Mouse (Mus musculus) heart, adult 11 months (tissue): Measurements from ENCODE around the gene Arl8b.

ENCODE experiments used
- DNase-seq: peaks from one replicate; pipeline ENCODE4 v3.0.0; 2022

The Arl8b gene

DNA sequence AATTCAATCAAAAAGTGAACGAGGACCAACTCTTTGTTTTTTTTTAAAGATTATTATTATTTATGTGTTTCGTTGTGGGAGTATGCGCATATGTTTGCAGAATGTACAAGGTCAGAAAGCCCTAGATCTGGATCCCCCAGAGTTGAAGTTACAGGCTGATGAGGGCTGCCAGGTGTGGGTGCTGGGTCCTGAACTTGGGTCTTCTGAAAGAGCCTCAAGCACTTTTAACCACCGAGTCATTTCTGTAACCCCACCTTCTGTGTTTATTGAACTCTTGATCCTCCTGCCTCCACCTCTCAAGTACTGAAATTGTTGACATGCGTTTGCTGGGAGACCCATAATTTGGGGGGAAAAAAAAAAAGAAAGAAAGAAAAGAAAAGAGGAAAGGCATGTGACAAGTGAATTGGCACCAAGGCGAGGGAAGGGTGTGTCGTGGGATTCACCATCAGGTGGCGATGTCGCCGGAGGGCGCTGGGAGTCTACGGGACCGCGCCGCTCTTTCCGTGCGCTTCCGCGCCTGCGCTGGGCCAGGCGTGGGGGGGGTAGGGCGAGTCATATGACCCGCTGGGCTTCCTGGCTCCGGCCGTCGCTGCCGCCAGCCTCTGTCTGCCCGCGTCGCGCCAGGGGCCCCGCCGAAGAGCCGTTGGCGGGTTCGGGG is at the start of gene Arl8b:
Gene Arl8b (plus strand): TSS at position 574 of the 658 bp plus-strand sequence.
- DNase-seq: peak; percentile 99

DNA sequence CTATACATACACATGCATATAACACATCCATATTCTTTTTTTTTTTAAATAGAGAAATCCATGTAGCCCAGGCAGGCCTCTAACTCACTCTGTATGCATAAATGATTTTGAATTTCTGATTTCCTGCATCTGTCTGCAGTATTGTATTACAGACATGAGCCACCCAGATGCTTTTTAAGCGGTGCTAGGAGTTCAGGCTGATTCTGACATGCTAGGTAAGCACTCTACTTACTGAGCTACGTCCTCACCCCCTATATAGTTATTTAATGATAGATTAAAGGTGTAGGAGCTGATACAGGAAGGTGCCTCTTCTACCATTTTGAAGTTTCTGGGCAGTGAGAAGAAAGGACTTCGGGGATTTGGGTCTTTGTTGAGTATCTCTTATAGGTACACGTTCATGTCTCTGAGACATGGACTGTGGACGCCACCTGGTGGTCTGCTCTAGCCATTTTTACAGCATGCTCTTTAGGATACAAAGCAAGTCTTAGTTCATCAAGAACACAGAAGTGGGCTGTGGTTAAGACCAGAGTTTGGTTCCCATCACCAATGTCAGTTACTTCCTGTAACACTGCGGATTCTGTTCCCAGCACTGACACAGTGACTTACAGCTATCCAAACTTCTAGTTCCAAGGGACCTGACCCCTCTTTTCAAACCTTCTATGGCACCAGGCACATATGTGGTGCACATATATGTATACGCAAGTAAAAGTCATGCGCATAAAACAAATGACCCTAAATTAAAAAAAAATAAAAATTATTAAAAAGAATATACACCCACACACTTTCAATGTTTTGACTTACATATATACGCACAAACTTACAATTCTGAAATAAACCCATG is 46.8 kb upstream of the Arl8b start:
- DNase-seq: peak; percentile 88

DNA sequence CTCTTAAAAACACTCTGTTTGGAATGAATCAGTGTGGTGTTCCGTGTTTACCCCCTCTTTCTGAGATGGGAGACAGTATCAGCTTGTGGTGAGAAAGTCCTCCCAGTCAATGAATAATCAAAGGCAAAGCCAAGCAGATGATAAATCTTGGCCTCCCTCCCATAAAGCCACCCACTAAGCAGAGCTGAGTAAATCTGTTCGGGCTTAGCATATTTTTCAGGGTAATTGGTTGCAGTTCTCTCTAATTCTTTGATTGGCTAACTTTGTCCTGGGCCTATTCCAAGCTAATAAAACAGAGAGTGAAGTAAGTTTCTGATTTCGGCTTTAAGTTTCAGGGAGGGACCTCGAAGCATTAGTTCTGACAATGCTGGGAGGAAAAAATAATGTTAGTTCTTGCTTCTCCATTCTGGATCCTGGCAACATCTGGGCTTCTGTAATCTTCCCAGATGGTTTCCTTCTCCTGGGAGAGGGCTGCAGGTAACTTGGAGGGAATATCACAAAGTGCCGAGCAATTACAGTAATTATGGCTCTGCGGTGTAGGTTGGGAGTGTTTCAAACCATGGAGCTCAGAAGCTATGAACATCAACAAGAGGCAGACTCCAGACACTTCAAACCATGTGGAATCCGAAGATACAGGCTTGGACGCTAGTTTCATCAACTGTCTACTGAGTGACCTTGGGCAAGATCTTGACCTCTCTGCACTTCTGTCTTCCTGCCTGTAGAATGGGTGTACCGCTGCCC is 44.3 kb upstream of the Arl8b start:
- DNase-seq: no peak

DNA sequence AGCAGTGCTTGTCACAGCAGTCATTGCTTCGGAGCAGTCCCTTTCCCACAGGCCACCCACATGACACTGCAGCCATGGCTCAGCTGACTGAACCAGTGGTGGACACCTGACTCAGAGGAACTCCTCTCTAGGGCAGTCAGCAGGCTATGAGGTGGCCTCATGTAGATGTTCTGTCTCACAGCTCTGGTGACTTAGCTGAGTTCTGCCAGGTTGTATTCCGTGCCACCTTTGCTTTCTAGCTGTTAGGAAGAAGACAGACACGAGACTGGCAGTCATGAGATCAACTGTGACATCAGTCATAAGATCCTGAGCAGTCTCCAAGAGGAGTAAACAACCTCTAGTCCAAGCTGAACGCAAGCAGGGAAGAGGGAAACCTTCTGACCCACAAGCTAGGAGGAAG is 42.3 kb upstream of the Arl8b start:
- peak; percentile 82 for DNase-seq

DNA sequence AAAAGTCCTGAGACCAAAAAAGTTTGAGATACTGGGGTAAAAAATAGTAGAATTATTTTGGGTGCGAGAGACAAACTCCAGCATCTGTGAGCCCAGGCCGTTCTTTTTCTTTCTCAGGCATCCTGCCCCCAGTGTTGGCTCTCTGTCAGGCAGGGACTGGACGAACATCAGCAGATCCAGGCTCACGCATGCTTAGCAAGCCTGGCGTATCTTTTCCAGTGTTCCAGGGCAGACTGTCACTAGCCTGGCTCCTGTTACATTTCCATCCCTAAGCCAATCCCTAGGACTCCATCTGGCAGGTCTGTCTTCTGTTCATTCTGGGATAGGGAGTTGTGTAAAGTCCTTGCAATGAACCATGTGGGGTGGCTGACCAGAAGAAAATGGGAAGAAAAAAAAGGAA is 39.2 kb upstream of the Arl8b start:
- DNase-seq: peak; percentile 89

DNA sequence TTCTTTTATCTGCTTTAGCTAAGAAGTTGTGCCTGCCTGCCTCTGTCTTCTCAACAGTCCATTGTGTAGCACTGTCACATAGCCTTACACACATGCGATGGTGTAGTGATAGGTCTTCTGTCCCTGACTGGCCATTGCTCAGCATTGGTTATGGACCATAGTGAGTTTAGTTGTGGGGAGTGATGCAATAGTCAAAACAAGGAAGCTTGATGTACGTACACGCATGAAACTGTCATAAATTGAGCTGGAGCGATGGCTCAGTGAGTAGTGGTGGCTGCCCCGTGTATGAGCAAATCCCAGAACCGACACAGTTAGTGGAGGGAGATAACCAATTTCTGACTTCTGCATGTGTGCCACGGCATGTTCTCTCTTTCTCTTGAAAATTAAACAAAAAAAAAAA is 31.6 kb upstream of the Arl8b start:
- no peak for DNase-seq

DNA sequence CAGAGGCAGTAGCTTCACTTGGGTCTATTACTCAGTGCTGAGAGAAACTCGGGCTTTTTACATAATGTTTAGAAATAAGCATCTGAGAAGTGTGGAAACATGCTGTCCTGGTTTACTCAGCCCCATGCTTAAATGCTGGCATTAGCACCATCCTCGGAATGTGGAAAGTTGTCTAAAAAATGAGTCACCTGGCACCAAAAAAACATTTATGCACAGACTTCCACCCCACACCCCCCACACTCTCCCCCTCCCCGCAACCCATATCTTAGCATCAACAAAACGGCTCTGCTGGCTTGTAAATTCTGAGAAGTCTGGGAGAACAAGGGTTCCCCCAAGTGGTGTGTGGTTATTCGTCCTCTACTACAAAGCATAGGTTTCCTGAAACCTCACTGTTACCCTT is 30.5 kb upstream of the Arl8b start:
- no peak for DNase-seq

DNA sequence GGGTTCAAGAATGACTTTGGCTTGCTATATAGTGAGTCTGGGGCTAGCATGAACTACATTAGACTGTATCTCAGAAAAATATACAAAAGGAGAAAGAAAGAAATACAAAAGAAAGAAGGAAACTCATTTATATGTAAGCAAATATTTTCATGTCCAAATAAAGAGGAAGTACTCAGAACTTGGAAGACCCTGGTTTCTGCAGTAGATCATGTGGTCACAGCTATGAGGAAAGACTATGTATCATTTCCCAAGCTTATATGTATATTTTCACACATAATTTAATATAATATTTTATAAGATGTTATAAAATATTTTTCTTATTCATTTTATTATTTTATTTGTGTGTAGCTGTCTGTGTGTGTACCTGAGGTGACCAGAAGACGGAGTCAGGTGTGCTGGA is 29.4 kb upstream of the Arl8b start:
- DNase-seq: no peak

DNA sequence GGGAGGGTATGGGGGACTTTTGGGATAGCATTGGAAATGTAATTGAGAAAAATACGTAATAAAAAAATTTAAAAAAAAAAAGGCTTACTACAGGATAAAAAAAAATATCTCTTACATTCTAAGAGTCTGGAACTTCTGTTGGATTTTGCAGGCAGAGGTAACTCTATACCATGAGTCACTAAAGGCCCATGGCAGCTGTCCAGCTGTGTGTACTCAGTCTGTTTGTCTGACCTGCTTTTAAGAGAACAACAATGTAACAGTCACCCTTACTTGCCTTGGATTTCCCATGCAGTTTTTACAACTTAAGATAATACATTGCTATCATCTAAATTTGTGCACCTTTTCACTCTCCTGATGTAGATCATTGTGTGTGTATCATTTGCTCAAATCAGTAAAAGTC is 28.5 kb upstream of the Arl8b start:
- DNase-seq: no peak

DNA sequence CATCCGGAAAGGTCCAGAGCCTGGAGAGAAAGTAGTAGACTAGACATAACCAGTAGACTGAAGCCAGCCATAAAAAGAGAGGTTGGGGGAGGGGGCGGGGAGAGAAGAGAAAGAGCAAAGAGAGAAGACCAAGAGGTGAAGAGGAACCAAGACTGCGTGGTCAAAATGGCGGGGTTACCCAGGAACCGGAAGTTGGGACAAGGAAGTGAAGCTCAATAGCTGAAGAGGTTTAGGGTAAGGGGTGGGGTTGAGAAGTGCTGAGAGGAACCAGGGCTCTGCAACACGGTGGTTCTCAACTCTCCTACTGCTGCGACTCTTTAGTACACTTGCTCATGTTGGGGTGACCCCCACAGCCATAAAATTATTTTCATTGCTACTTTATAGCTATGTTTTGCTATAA is 27.0 kb upstream of the Arl8b start:
- no peak for DNase-seq

DNA sequence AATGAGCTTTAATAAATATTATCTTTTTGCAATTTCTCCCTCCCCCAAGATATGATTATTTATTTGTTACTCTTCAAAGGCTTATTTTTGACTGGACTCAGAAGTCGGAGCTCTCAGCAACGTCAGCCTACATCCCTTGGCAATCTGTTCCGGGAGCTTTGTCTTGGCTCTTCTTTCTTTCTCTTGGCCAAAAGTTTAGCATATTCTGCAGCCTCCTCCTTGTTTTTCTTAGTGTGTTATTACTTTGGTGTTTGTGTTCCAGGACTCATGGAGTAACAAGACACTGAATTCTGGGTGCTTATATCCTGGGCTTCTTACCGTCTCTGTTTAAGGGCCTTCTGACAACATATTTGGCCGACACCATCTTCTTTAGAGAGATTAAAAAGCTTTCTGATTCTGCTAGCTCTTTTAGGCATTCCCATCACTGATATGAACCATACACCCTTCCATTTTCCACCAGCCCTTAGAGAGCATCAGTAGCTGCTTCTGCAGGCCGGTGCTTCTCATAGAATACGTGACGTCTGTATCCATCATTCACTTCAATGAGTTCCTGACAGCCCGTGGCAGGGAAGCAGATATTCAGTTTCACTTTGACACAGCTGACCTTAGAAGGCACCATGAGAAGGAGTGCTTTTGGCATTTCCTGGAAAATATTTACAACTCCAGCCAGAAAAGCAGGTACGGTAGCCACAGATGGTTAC is 23.8 kb upstream of the Arl8b start:
- DNase-seq: peak; percentile 61

DNA sequence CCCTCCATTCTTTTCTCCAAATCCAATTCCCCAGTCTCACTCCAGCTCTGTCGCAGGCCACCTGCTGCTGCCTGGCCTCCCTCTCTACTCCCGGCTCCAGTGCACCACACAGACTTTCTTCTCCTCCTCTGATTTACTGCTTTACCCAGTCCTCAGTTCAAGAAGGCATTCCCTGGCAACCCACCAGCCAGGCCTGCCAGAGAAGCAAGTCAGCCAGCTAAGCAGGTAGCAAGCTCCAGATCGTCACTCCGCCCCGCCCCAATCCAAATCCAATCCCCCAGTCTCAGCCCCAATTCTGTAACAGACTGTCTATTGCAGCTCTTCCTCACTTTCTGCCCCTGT is 23.2 kb upstream of the Arl8b start:
- peak; percentile 86 for DNase-seq

DNA sequence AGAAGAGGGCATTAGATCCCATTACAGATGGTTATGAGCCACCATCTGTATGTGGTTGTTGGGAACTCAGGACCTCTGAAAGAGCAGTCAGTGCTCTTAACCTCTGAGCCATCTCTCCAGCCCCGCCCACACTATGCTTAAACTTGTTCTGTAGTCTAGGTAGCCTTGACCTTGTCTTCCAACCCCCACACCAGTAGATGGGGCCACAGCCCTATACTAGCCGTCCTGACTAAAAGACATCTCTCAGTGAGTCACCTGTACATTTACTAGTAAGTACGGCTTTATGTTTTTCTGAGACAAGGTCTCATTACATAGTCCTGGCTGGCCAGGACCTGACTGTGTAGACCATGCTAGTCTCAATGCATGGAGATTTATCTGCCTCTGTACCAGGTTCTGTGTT is 12.0 kb upstream of the Arl8b start:
- no peak for DNase-seq

DNA sequence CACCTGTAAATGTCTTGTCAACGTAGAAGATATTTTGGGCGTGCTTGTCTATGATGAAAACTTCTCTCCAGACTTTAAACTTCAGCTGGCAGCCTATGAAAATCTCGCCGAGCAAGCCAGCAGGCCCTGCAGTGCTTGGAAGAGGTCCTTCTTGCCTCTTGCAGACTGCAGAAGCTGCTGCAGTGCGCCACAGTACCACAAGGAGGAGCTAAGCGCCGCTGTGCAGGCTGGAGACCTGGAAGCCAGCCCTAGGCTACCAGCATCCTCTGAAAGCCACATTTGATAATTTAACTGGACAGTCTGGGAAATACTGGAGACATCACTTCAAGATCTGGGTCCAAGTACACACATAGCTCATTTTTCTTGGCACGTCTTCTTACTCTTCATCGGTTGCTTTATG is 10.0 kb upstream of the Arl8b start:
- DNase-seq: peak; percentile 94

DNA sequence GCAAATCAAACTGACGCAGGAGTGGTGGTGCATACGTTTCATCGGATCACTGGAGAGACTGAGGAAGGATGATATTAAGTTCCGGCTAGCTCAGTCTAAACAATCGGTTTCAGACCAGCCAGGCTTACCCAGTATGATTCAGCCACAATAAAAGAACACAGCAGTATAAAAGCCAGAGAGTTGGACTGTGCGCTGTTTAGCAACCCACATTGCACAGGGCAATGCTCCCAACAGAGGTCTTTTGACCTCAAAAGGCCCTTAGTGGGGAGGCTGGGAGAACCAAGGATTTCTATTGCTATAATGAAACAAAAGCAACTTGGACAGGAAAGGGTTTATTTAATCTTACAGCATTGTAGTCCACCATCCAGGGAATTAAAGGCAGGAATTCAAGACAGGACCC is 9.4 kb upstream of the Arl8b start:
- DNase-seq: no peak

DNA sequence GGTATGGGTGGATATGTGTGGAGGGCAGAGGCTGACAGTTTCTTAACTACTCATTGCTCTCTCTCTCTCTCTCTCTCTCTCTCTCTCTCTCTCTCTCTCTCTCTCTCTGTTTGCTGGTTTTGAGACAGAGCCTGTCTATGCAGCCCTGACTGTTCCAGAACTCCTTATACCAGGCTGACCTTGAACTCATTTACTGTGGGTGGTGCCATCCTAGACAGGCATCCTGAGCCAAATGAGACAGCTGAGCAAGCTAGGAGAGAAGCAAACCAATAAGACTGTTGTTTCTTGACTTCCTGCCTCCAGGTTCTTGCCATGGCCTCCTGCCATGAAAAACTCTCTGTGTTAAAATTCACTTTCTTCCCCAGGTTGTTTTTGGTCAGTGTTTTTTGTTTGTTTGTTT is 6.6 kb upstream of the Arl8b start:
- no peak for DNase-seq

DNA sequence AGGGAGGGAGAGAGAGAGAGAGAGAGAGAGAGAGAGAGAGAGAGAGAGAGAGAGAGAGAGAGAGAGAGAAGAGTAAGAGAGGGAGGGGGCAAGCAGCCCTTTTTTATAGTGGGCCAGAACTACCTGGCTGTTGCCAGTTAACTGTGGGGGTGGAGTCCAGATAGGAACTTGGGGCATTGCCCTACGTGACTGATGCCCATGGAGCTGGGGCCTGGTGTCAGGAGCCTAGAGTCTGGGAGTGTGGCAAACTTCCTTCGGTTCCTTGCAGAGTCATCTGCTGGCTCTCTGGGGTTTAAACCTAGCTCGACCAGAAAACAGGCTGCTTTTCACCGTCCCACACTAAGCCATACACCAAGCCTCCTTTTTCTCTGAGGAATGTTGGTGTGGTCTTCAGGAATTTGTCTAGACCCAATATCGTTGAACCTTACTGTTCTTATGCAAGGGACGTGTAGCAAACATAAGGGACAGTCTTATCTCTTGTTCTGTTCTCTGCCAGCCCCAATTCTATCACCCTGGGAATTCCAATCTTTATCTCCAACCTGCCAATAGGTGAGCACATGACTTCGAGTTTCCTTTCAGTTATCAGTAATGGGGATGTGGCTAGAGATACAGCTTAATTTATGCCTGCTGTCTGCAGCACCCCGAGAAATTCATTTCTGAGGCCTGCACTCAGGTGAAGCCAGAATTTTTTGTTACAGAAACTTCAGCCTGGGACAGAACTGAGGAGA is 5.2 kb upstream of the Arl8b start:
- no peak for DNase-seq

DNA sequence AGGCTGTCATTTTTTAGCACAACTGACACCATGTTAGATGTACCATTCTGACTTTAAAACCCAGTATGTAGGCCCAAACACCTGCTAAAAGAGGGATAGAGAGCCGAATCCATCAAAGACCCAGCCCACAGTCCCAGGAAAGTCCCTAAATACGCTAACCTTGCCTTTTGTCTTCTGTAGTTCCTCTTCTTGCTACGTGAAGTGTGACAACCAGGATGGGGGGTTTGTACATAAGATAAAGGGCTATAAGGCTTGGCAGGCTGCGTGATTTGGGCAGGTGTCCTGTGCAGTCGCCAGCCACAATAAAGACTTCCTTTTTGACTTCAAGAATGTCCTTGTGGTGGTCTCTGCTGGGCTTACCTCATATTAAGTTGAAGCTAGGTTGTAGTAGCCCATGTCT is 4.5 kb upstream of the Arl8b start:
- DNase-seq: no peak

DNA sequence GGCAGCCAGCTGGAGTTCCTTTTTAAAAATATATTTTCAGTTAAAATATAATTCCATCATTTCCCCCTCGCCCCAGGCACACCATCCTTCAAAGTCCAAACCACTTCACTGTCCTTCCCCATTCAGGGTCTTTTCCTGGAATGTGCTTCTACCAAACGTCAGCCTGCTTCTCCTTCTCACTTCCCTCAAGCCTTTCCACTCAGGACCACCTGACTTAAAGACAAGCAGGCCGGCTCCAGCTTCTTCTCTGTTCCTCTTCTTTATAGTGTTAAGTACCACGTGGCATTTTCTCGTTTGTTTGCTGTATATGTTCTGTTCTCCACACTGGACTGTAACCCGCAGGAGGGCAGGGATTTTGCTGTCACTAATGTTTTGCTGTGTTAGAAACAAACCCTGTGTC is 1.0 kb upstream of the Arl8b start:
- peak; percentile 93 for DNase-seq

DNA sequence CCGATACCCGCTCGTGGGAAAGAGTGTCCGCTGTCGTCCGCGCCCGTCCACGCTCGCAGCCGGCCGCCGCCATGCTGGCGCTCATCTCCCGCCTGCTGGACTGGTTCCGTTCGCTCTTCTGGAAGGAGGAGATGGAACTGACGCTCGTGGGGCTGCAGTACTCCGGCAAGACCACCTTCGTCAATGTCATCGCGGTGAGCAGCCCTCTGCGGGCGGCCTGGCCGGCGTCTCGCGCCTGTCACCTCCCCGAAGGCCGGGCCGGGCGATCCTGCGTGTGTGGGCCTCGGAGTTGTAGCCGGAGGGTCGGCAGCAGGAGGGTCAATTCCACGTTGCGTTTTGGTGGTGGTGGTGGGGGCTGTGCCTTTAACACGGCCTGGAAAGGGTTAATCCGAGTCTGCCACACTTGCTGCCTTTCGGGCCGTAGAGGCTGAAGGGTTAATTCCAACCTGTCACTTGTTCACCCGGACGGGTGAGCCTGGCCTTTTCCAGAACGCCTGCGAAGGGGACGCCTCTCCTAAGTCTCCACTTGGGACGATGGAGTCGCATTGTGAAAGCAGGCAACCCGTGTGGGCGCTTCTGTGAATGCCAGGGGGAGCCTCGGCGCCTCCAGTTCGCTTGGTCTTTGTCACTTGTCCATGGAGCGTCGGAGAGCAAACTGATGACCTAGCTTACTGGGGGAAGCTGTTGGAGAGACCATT is 434 bp downstream of the Arl8b start:
- no peak for DNase-seq

DNA sequence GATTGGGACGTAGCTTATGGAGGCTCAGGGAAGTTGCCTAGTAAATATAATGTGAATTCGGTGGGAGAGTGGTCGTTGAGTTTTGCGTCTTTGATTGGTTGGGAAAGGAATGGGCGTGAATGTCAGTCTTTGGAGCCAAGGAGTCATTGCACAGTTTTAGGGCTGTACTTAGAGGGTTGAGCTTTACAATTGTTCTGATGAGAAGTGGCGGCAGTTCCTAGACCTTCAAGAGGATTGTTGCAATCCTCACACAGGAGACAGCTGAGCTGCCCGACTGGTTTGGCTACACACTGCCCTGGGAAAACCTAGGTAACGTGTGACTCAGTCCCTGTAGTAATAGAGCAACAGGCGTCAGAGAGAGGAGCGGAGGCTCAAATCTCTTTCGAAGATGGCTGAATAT is 1.2 kb downstream of the Arl8b start:
- DNase-seq: no peak

DNA sequence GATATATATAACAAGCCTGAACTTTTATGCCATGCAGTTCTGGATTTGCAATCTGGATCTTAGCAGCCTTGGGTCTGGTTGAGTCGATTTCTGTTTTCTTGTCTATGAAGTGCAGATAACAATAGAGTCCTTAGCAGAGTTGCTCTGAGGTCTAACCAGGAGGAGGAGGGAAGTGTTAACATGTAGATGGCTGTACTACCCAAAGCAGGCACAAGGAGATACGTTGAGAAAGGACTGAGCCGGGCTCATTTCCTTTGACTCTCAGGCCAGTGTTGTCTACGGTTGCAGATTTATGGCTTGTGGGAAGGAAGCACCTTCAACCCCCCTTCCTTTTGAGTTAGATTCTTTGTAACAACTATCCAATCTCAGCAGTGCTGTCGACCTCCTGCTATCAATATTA is 1.9 kb downstream of the Arl8b start:
- DNase-seq: no peak
